Mouse (Mus musculus) ES-Bruce4 (cell line): Measurements from ENCODE around the gene Disp2.

ENCODE experiments used
- CTCF ChIP-seq: IDR thresholded peaks from one replicate; pipeline ENCODE4 v1.8.1; 2011; ENCODE audit warnings: low read depth, low read length
- EP300 ChIP-seq: IDR thresholded peaks from 2 replicates; pipeline ENCODE4 v1.6.1; 2011; ENCODE audit warnings: low read depth, low read length; ENCODE audit not compliant: insufficient read depth
- POLR2A ChIP-seq: IDR thresholded peaks from one replicate; pipeline ENCODE4 v1.8.1; 2011; ENCODE audit warnings: low read length; ENCODE audit not compliant: insufficient read depth

- no peak for TF ChIP-seq CTCF
- no peak for TF ChIP-seq EP300
- no peak for TF ChIP-seq POLR2A
Measured at GRCm38 (mm10) chr2:118810861-118811260, 31.3 kb downstream of the Disp2 start.
